Mouse (Mus musculus) CH12.LX (cell line): ENCODE results near the gene Ssr1.

ENCODE experiments used
- EP300 ChIP-seq: IDR thresholded peaks from 2 replicates; pipeline ENCODE4 v1.6.1; 2011; ENCODE audit warnings: low read length, improper control_type of control experiment
- ZKSCAN1 ChIP-seq: IDR thresholded peaks from 2 replicates; pipeline ENCODE4 v1.6.1; 2012; ENCODE audit warnings: low read depth, inconsistent platforms, low read length, improper control_type of control experiment, borderline replicate concordance

DNA sequence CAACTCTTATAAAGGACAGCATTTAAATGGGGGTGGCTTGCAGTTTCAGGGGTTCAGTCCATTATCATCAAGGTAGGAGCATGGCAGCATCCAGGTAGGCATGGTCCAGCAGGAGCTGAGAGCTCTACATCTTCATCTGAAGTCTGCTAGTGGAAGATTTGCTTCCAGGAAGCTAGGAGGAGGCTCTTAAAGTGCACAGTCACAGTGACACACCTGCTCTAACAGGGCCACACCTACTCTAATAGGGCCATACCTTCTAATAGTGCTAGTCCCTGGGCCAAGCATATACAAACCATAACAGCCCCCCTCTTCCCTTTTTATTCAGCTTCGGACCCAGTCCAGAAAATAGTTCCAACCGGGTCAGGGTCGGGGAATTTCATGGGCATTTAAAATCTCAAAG is 5.7 kb upstream of the Ssr1 start:
- TF ChIP-seq EP300 (no peak), ZKSCAN1 (no peak)
